Mouse (Mus musculus): ENCODE measurements around the gene Iffo2. TPM values are rescaled to one million over a fixed set of nuclear protein-coding genes. Genes with fewer than 3 reads are reported as not detected.
A peak's percentile ranks its signal among the peaks of the same experiment; 100 is the strongest.

Iffo2 gene
- total and polyA plus RNA-seq, 3 experiments, result 0.38 to 3.0 (median 0.60) TPM

- peaks cover 31 to 49% of the 10 kb centered on the region in 2 experiments for H3K36me3 ChIP-seq (replicated peaks in 1 of 2; ENCODE audit: control insufficient read depth in 1 of 2, insufficient read depth in 1 of 2, low read length in 1 of 2)
- H3K9me3 ChIP-seq (replicated peaks; ENCODE audit: low read length), result no peaks in the 10 kb centered on the region
- peaks cover 20 to 27% of the 10 kb centered on the region in 2 experiments for H3K4me1 ChIP-seq (ENCODE audit: control insufficient read depth in 1 of 2, insufficient read depth in 2 of 2)
- H3K9ac ChIP-seq (ENCODE audit: insufficient read depth, low read depth), result no peak overlapping the region
- dilution Hi-C loops (cut with MboI; ENCODE audit: extremely low pct_ligation_motif_present, extremely low pct_unique_long_range_greater_than_20kb, low sequenced_read_pairs) (no loop called here), in situ Hi-C loops (cut with MboI; ENCODE audit: low pct_ligation_motif_present, low pct_unique_long_range_greater_than_20kb, low sequenced_read_pairs) (no loop called here)
- TF ChIP-seq CHD2 (IDR thresholded peaks at IDR 0.05; ENCODE audit: low read length) (peak; percentile 13; the same call in 1 of the 2 replicates), BHLHE40 (IDR thresholded peaks at IDR 0.05; ENCODE audit: low read depth, low read length) (peak; percentile 40; the same call in 1 of the 2 replicates), RAD21 (IDR thresholded peaks at IDR 0.05; ENCODE audit: low read depth, low read length) (no peak), TCF12 (IDR thresholded peaks at IDR 0.05; ENCODE audit: low read depth, low read length) (peak; percentile 72), ZMIZ1 (IDR thresholded peaks at IDR 0.05; ENCODE audit: low read depth, low read length) (no peak), JUND (conservative IDR thresholded peaks at IDR 0.05; ENCODE audit: low read depth, low read length) (no peak)
- H3K4me3 ChIP-seq (replicated peaks in 1 of 3; ENCODE audit: low read depth in 2 of 3, low read length in 2 of 3, poor library complexity in 1 of 3), result no peak overlapping the region
- no peaks in the 10 kb centered on the region for H3K27me3 ChIP-seq (replicated peaks)
- peak; percentile 58 for DNase-seq (ENCODE audit: extremely low read depth)
- peak overlapping the region; percentile 26 for H3K4me2 ChIP-seq (ENCODE audit: insufficient read depth, low read depth, poor library complexity, severe bottlenecking)
- no peaks in the 10 kb centered on the region for H3K79me2 ChIP-seq (replicated peaks; ENCODE audit: control insufficient read depth, extremely low read depth, insufficient read depth, poor library complexity, severe bottlenecking)
- peak overlapping the region; percentile 10 for H3K27ac ChIP-seq (ENCODE audit: insufficient read depth, low read depth)
Measured at GRCm38 (mm10) chr4:139640333-139640732, 110.0 kb downstream of the Iffo2 start.

GRCm38 (mm10) chr4:139640775-139641174, 110.4 kb downstream of the Iffo2 start:
- Histone ChIP-seq H3K4me3 (replicated peaks in 1 of 3; ENCODE audit: low read depth in 2 of 3, low read length in 2 of 3, poor library complexity in 1 of 3) (no peak overlapping the region), H3K9ac (ENCODE audit: insufficient read depth, low read depth) (no peak overlapping the region), H3K27me3 (replicated peaks) (no peaks in the 10 kb centered on the region), H3K4me1 (ENCODE audit: control insufficient read depth in 1 of 2, insufficient read depth in 2 of 2) (peaks cover 20 to 27% of the 10 kb centered on the region in 2 experiments), H3K9me3 (replicated peaks; ENCODE audit: low read length) (no peaks in the 10 kb centered on the region), H3K27ac (ENCODE audit: insufficient read depth, low read depth) (no peak overlapping the region), H3K79me2 (replicated peaks; ENCODE audit: control insufficient read depth, extremely low read depth, insufficient read depth, poor library complexity, severe bottlenecking) (no peaks in the 10 kb centered on the region), H3K4me2 (ENCODE audit: insufficient read depth, low read depth, poor library complexity, severe bottlenecking) (peak overlapping the region; percentile 26), H3K36me3 (replicated peaks in 1 of 2; ENCODE audit: control insufficient read depth in 1 of 2, insufficient read depth in 1 of 2, low read length in 1 of 2) (peaks cover 26 to 46% of the 10 kb centered on the region in 2 experiments)
- in situ Hi-C loops (cut with MboI; ENCODE audit: low pct_ligation_motif_present, low pct_unique_long_range_greater_than_20kb, low sequenced_read_pairs), result no loop called here
- TF ChIP-seq GABPA (IDR thresholded peaks at IDR 0.05; ENCODE audit: insufficient replicate concordance, low read depth, low read length), result no peak
- peak; percentile 62; the same call in 1 of the 2 replicates for TF ChIP-seq BHLHE40 (IDR thresholded peaks at IDR 0.05; ENCODE audit: low read depth, low read length)
- TF ChIP-seq JUN (IDR thresholded peaks at IDR 0.05; ENCODE audit: insufficient read depth, low read depth, low read length), result no peak
- peak; percentile 45 for DNase-seq (ENCODE audit: extremely low read depth)
- dilution Hi-C loops (cut with MboI; ENCODE audit: extremely low pct_ligation_motif_present, extremely low pct_unique_long_range_greater_than_20kb, low sequenced_read_pairs), result no loop called here

GRCm38 (mm10) chr4:139641829-139642425, 111.6 kb downstream of the Iffo2 start:
- no peak overlapping the region for H3K4me3 ChIP-seq (replicated peaks in 1 of 3; ENCODE audit: low read depth in 2 of 3, low read length in 2 of 3, poor library complexity in 1 of 3)
- no peak overlapping the region for H3K4me2 ChIP-seq (ENCODE audit: insufficient read depth, low read depth, poor library complexity, severe bottlenecking)
- in situ Hi-C loops (cut with MboI; ENCODE audit: low pct_ligation_motif_present, low pct_unique_long_range_greater_than_20kb, low sequenced_read_pairs), result no loop called here
- peaks cover 24 to 45% of the 10 kb centered on the region in 2 experiments for H3K36me3 ChIP-seq (replicated peaks in 1 of 2; ENCODE audit: control insufficient read depth in 1 of 2, insufficient read depth in 1 of 2, low read length in 1 of 2)
- TF ChIP-seq E2F4 (IDR thresholded peaks at IDR 0.05; ENCODE audit: insufficient replicate concordance, low read depth, low read length), result no peak
- TF ChIP-seq ZMIZ1 (IDR thresholded peaks at IDR 0.05; ENCODE audit: low read depth, low read length), result no peak
- TF ChIP-seq MXI1 (IDR thresholded peaks at IDR 0.05; ENCODE audit: low read depth, low read length), result no peak
- no peak for TF ChIP-seq HCFC1 (IDR thresholded peaks at IDR 0.05; ENCODE audit: low read depth, low read length)
- TF ChIP-seq USF1 (IDR thresholded peaks at IDR 0.05; ENCODE audit: low read depth, low read length), result no peak
- TF ChIP-seq EP300 (IDR thresholded peaks at IDR 0.05; ENCODE audit: low read length), result no peak
- no peak for TF ChIP-seq RAD21 (IDR thresholded peaks at IDR 0.05; ENCODE audit: low read depth, low read length)
- no peak for TF ChIP-seq SMC3 (IDR thresholded peaks at IDR 0.05; ENCODE audit: low read depth, low read length)
- peaks cover 20 to 27% of the 10 kb centered on the region in 2 experiments for H3K4me1 ChIP-seq (ENCODE audit: control insufficient read depth in 1 of 2, insufficient read depth in 2 of 2)
- peaks cover 3% of the 10 kb centered on the region for H3K9me3 ChIP-seq (replicated peaks; ENCODE audit: low read length)
- DNase-seq (ENCODE audit: extremely low read depth), result no peak
- dilution Hi-C loops (cut with MboI; ENCODE audit: extremely low pct_ligation_motif_present, extremely low pct_unique_long_range_greater_than_20kb, low sequenced_read_pairs), result no loop called here
- H3K27me3 ChIP-seq (replicated peaks), result no peaks in the 10 kb centered on the region
- H3K27ac ChIP-seq (ENCODE audit: insufficient read depth, low read depth), result no peak overlapping the region
- H3K79me2 ChIP-seq (replicated peaks; ENCODE audit: control insufficient read depth, extremely low read depth, insufficient read depth, poor library complexity, severe bottlenecking), result no peaks in the 10 kb centered on the region
- no peak overlapping the region for H3K9ac ChIP-seq (ENCODE audit: insufficient read depth, low read depth)
